Mouse (Mus musculus) spleen, adult 18-20 months (tissue): ENCODE measurements around the gene Chst10.

Experiments
- DNase-seq, 2 experiments: peaks; one replicate each; pipeline ENCODE4 v3.0.0; 2022; ENCODE audit warnings: mixed read lengths in 2 of 2

Gene Chst10

GRCm38 (mm10) chr1:38897431-38898248, at the start of gene Chst10:
Chst10 (minus strand) TSS chr1:38898161.
- DNase-seq, result peak; percentile 80 to 82

GRCm38 (mm10) chr1:38939608-38940007, 41.6 kb upstream of the Chst10 start:
- DNase-seq, result no peak

- DNase-seq, result no peak
Observed at GRCm38 (mm10) chr1:38938849-38939248, 40.9 kb upstream of the Chst10 start, which contains the start of gene Nms. Nms (plus strand) TSS chr1:38939149.

- peak in 1 of 2 experiments; percentile 36 for DNase-seq
Observed at GRCm38 (mm10) chr1:38936780-38937179, 38.8 kb upstream of the Chst10 start.

GRCm38 (mm10) chr1:38934668-38935067, 36.7 kb upstream of the Chst10 start:
- DNase-seq, result peak in 1 of 2 experiments; percentile 28

- DNase-seq, result no peak
Observed at GRCm38 (mm10) chr1:38930767-38931166, 32.8 kb upstream of the Chst10 start.

GRCm38 (mm10) chr1:38929468-38929867, 31.5 kb upstream of the Chst10 start:
- no peak for DNase-seq

GRCm38 (mm10) chr1:38928996-38929395, 31.0 kb upstream of the Chst10 start:
- no peak for DNase-seq

GRCm38 (mm10) chr1:38903985-38904384, 6.0 kb upstream of the Chst10 start:
- DNase-seq, result no peak

GRCm38 (mm10) chr1:38902571-38902970, 4.6 kb upstream of the Chst10 start:
- DNase-seq, result peak in 1 of 2 experiments; percentile 19

- DNase-seq, result no peak
Observed at GRCm38 (mm10) chr1:38893081-38893480, 4.9 kb downstream of the Chst10 start.

GRCm38 (mm10) chr1:38891444-38891843, 6.5 kb downstream of the Chst10 start:
- DNase-seq, result no peak

GRCm38 (mm10) chr1:38888803-38889202, 9.2 kb downstream of the Chst10 start:
- DNase-seq, result no peak

- DNase-seq, result no peak
Observed at GRCm38 (mm10) chr1:38887011-38887410, 10.9 kb downstream of the Chst10 start.

GRCm38 (mm10) chr1:38886602-38887001, 11.4 kb downstream of the Chst10 start:
- DNase-seq, result no peak

GRCm38 (mm10) chr1:38885956-38886355, 12.0 kb downstream of the Chst10 start:
- DNase-seq, result peak in 1 of 2 experiments; percentile 11

- no peak for DNase-seq
Observed at GRCm38 (mm10) chr1:38883766-38884165, 14.2 kb downstream of the Chst10 start.

GRCm38 (mm10) chr1:38882746-38883145, 15.2 kb downstream of the Chst10 start:
- DNase-seq, result no peak

- no peak for DNase-seq
Observed at GRCm38 (mm10) chr1:38881366-38881765, 16.6 kb downstream of the Chst10 start.

- DNase-seq, result no peak
Observed at GRCm38 (mm10) chr1:38876671-38877382, 21.1 kb downstream of the Chst10 start.

- no peak for DNase-seq
Observed at GRCm38 (mm10) chr1:38873911-38874310, 24.1 kb downstream of the Chst10 start.

GRCm38 (mm10) chr1:38871834-38872233, 26.1 kb downstream of the Chst10 start:
- DNase-seq, result no peak

GRCm38 (mm10) chr1:38869398-38870195, 28.4 kb downstream of the Chst10 start:
- DNase-seq, result no peak
